Mouse (Mus musculus): Measurements from ENCODE around the gene Itpka. TPM values are rescaled to one million over a fixed set of nuclear protein-coding genes. Genes with fewer than 3 reads are reported as not detected.

Itpka gene
- polyA plus RNA-seq, 1 experiment from 2014 or later, result 1.0 TPM

GRCm38 (mm10) chr2:119737124-119737523 lies 5.0 kb upstream of the Itpka start:
- no peak for ATAC-seq (ENCODE audit: low FRiP score)
- H3K27me3 ChIP-seq, result peaks cover 28% of the 10 kb centered on the region
- H3K4me1 ChIP-seq, result peaks cover 12% of the 10 kb centered on the region
- H3K9me3 ChIP-seq, result no peaks in the 10 kb centered on the region
- H3K36me3 ChIP-seq (replicated peaks), result peaks cover 37% of the 10 kb centered on the region
- H3K27ac ChIP-seq, result no peak overlapping the region
- 20% methylated on average over 12 of the region's 12 CpGs for WGBS
- no peak overlapping the region for H3K4me2 ChIP-seq
- H3K9ac ChIP-seq, result no peak overlapping the region
- no peak overlapping the region for H3K4me3 ChIP-seq (replicated peaks)

- H3K4me3 ChIP-seq (replicated peaks), result no peak overlapping the region
- ATAC-seq (ENCODE audit: low FRiP score), result no peak
- peaks cover 63% of the 10 kb centered on the region for H3K27me3 ChIP-seq
- H3K9me3 ChIP-seq, result no peaks in the 10 kb centered on the region
- peaks cover 4% of the 10 kb centered on the region; the same call in 1 of the 2 replicates for H3K36me3 ChIP-seq (replicated peaks)
- H3K27ac ChIP-seq, result no peak overlapping the region
- H3K4me2 ChIP-seq, result no peak overlapping the region
- H3K9ac ChIP-seq, result no peak overlapping the region
- H3K4me1 ChIP-seq, result peaks cover 42% of the 10 kb centered on the region
- WGBS, result 13% methylated on average over 2 of the region's 2 CpGs
Observed at GRCm38 (mm10) chr2:119740567-119740966, 1.6 kb upstream of the Itpka start.

GRCm38 (mm10) chr2:119742461-119743175 lies 481 bp downstream of the Itpka start:
- ATAC-seq (ENCODE audit: low FRiP score), result peak; percentile 40
- Histone ChIP-seq H3K9me3 (no peaks in the 10 kb centered on the region), H3K4me1 (peaks cover 42% of the 10 kb centered on the region), H3K9ac (peak overlapping the region; percentile 65), H3K27me3 (peaks cover 63% of the 10 kb centered on the region), H3K36me3 (replicated peaks) (no peaks in the 10 kb centered on the region), H3K27ac (no peak overlapping the region), H3K4me3 (replicated peaks) (peak overlapping the region; percentile 69), H3K4me2 (peak overlapping the region; percentile 99)
- under 1% methylated on average over 61 of the region's 70 CpGs for WGBS

DNA sequence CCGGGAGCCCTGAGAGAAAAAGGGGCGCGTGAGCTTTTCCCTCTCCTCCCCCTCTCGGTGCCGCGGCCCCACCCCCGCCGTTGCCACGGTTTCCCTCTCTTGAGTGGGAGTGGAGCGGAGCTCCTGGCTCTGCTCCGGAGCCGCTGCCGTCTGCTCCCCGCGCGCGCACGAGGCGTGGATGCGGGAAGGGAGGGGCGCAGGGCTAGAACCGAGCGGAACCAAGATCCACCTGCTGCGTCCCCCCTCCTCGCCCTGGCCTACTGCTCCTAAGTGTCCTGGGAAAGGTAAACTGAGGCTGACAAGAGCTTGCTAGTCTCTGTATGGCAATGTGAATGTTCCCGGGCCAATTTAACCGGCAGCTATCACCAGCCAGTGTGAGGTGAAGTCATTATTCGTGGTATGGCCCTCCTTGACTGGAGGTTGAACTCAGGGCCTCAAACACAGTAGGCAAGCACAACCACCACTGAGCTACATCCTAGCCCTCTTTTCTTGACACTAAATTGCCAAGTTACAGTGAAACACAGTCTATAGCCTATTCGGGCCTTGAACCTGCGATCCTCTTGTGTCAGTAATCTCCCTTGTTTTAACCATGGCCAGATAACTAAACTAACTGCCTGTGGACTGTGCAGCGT lies 1.2 kb downstream of the Itpka start:
- ATAC-seq (ENCODE audit: low FRiP score), result no peak
- no peaks in the 10 kb centered on the region for H3K36me3 ChIP-seq (replicated peaks)
- H3K27me3 ChIP-seq, result peaks cover 63% of the 10 kb centered on the region
- peak overlapping the region; percentile 69 for H3K4me3 ChIP-seq (replicated peaks)
- peak overlapping the region; percentile 99 for H3K4me2 ChIP-seq
- peak overlapping the region; percentile 65 for H3K9ac ChIP-seq
- peaks cover 42% of the 10 kb centered on the region for H3K4me1 ChIP-seq
- no peak overlapping the region for H3K27ac ChIP-seq
- H3K9me3 ChIP-seq, result no peaks in the 10 kb centered on the region
- 12% methylated on average over 14 of the region's 31 CpGs for WGBS

DNA sequence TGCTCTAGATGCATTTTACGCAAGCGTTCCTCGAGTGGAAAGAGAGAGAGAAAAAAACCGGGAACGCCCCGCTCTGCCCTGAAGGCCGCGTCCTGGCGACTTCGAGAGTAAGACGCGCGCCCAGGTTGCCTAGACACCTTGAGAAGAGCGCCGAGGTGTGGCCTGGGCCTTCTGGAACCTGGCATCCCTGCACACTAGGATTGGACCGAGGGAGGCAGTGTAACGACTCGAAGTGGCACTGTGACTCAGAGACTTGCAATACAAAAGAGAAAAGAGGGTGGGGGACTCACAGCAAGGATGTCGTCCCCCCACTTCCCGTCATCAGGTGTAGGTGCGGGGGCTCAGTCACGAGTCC lies 1.6 kb downstream of the Itpka start:
- H3K27ac ChIP-seq, result no peak overlapping the region
- peak overlapping the region; percentile 38; the same call in 1 of the 2 replicates for H3K4me2 ChIP-seq
- no peaks in the 10 kb centered on the region for H3K36me3 ChIP-seq (replicated peaks)
- no peaks in the 10 kb centered on the region for H3K9me3 ChIP-seq
- H3K4me3 ChIP-seq (replicated peaks), result peak overlapping the region; percentile 69
- H3K27me3 ChIP-seq, result peaks cover 64% of the 10 kb centered on the region
- no peak for ATAC-seq (ENCODE audit: low FRiP score)
- 4% methylated on average over 22 of the region's 22 CpGs for WGBS
- H3K4me1 ChIP-seq, result peaks cover 42% of the 10 kb centered on the region
- H3K9ac ChIP-seq, result no peak overlapping the region

GRCm38 (mm10) chr2:119744163-119745111 lies 2.3 kb downstream of the Itpka start:
- Histone ChIP-seq H3K4me2 (peak overlapping the region; percentile 38), H3K27me3 (peaks cover 66% of the 10 kb centered on the region), H3K4me1 (peaks cover 42% of the 10 kb centered on the region), H3K4me3 (replicated peaks) (peak overlapping the region; percentile 69), H3K36me3 (replicated peaks) (no peaks in the 10 kb centered on the region), H3K9me3 (no peaks in the 10 kb centered on the region), H3K27ac (no peak overlapping the region), H3K9ac (no peak overlapping the region)
- ATAC-seq (ENCODE audit: low FRiP score), result no peak
- WGBS, result 4% methylated on average over 46 of the region's 46 CpGs

DNA sequence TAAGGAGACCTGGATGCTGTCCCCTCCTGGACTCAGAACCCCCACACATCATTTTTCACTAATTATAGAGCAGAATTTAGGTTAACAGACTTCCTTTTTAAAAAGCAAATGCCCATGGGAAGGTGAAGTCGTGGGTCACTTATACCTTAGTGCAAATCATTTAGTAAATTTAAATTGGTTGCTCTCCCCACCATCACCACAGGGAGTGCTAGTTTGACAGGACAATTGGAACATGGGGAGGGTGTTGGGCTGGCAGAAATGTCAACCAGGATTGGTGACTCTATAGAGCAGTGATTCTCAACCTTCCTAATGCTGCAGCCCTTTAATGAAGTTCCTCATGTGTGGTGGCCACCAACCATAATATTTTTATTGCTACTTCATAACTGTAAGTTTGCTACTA lies 3.1 kb downstream of the Itpka start:
- Histone ChIP-seq H3K9me3 (no peaks in the 10 kb centered on the region), H3K9ac (no peak overlapping the region), H3K27me3 (peaks cover 68% of the 10 kb centered on the region), H3K27ac (no peak overlapping the region), H3K4me2 (no peak overlapping the region), H3K4me1 (peaks cover 42% of the 10 kb centered on the region), H3K36me3 (replicated peaks) (no peaks in the 10 kb centered on the region), H3K4me3 (replicated peaks) (no peak overlapping the region)
- 6% methylated on average over 1 of the region's 1 CpGs for WGBS
- ATAC-seq (ENCODE audit: low FRiP score), result no peak

- H3K27ac ChIP-seq, result no peak overlapping the region
- H3K4me1 ChIP-seq, result peaks cover 25% of the 10 kb centered on the region
- H3K4me2 ChIP-seq, result no peak overlapping the region
- H3K9ac ChIP-seq, result no peak overlapping the region
- peaks cover 69% of the 10 kb centered on the region for H3K27me3 ChIP-seq
- H3K36me3 ChIP-seq (replicated peaks), result no peaks in the 10 kb centered on the region
- WGBS, result 81% methylated on average over 7 of the region's 7 CpGs
- ATAC-seq (ENCODE audit: low FRiP score), result no peak
- H3K4me3 ChIP-seq (replicated peaks), result no peak overlapping the region
- no peaks in the 10 kb centered on the region for H3K9me3 ChIP-seq
Observed at GRCm38 (mm10) chr2:119747554-119747953, 5.4 kb downstream of the Itpka start.

- Histone ChIP-seq H3K4me2 (no peak overlapping the region), H3K4me1 (peaks cover 8% of the 10 kb centered on the region), H3K4me3 (replicated peaks) (no peak overlapping the region), H3K27me3 (peaks cover 68% of the 10 kb centered on the region), H3K36me3 (replicated peaks) (no peaks in the 10 kb centered on the region), H3K27ac (no peak overlapping the region), H3K9me3 (no peaks in the 10 kb centered on the region), H3K9ac (no peak overlapping the region)
- ATAC-seq (ENCODE audit: low FRiP score), result no peak
- WGBS, result 80% methylated on average over 13 of the region's 13 CpGs
Observed at GRCm38 (mm10) chr2:119749260-119749659, 7.1 kb downstream of the Itpka start.

- no peaks in the 10 kb centered on the region for H3K36me3 ChIP-seq (replicated peaks)
- peak overlapping the region; percentile 100 for H3K4me2 ChIP-seq
- WGBS, result 3% methylated on average over 27 of the region's 31 CpGs
- peak; percentile 33 for ATAC-seq (ENCODE audit: low FRiP score)
- peaks cover 82% of the 10 kb centered on the region for H3K27me3 ChIP-seq
- peaks cover 19% of the 10 kb centered on the region for H3K4me1 ChIP-seq
- no peaks in the 10 kb centered on the region for H3K9me3 ChIP-seq
- peak overlapping the region; percentile 66 for H3K4me3 ChIP-seq (replicated peaks)
- no peak overlapping the region for H3K27ac ChIP-seq
- peak overlapping the region; percentile 67 for H3K9ac ChIP-seq
Observed at GRCm38 (mm10) chr2:119757601-119758100, 15.5 kb downstream of the Itpka start.

GRCm38 (mm10) chr2:119758101-119758843 lies 16.1 kb downstream of the Itpka start:
- Histone ChIP-seq H3K27ac (no peak overlapping the region), H3K4me2 (peak overlapping the region; percentile 100), H3K36me3 (replicated peaks) (0 out of 2 replicates have a peak, but pooled peaks cover under 1% of the 10 kb centered on the region), H3K9me3 (no peaks in the 10 kb centered on the region), H3K9ac (peak overlapping the region; percentile 67), H3K4me1 (peaks cover 19% of the 10 kb centered on the region), H3K27me3 (peaks cover 76% of the 10 kb centered on the region), H3K4me3 (replicated peaks) (peak overlapping the region; percentile 66)
- peak; percentile 51 for ATAC-seq (ENCODE audit: low FRiP score)
- WGBS, result under 1% methylated on average over 56 of the region's 77 CpGs
